Mouse (Mus musculus) C2C12 (cell line): ENCODE measurements at regions not wholly inside any gene's neighbourhood (a gene's known extent, or its start where the extent isn't known, plus 50 kb on each side); places are given as distances from the start of the nearest gene placed in this dataset.
A peak's percentile ranks its signal among the peaks of the same experiment; 100 is the strongest.
"Not testable (repeated sequence)": the region's sequence is repeated elsewhere in the genome, so short reads cannot be mapped to it uniquely, and the experiment has no call there.

Experiments
- H3K27me3 ChIP-seq: one replicate; pipeline ENCODE4 v1.6.1; 2011; ENCODE audit not compliant: control insufficient read depth, insufficient read depth, insufficient read length
- H3K36me3 ChIP-seq: one replicate; pipeline ENCODE4 v1.6.1; 2011; ENCODE audit not compliant: control insufficient read depth, insufficient read depth
- H3K4me3 ChIP-seq: one replicate; pipeline ENCODE4 v1.5.1; 2011; ENCODE audit warnings: mild to moderate bottlenecking, control low read depth; ENCODE audit not compliant: poor library complexity, insufficient read depth, severe bottlenecking
- H3K79me2 ChIP-seq: one replicate; pipeline ENCODE4 v1.6.1; 2011; ENCODE audit not compliant: control insufficient read depth, insufficient read depth
- H3K79me3 ChIP-seq: one replicate; pipeline ENCODE4 v1.6.1; 2011; ENCODE audit warnings: low read depth, control low read depth
- H3ac ChIP-seq: one replicate; pipeline ENCODE3; 2011; ENCODE audit warnings: low read depth; ENCODE audit not compliant: control insufficient read depth, insufficient read length
- CEBPB ChIP-seq: IDR thresholded peaks from one replicate; pipeline ENCODE4 v1.6.1; 2011; ENCODE audit warnings: low read depth, mild to moderate bottlenecking, control low read depth, moderate library complexity
- CTCF ChIP-seq: IDR thresholded peaks from one replicate; pipeline ENCODE4 v1.5.1; 2011; ENCODE audit not compliant: control insufficient read depth, insufficient read depth, insufficient read length
- FOSL1 ChIP-seq: IDR thresholded peaks from one replicate; pipeline ENCODE4 v1.8.0; 2011; ENCODE audit warnings: mild to moderate bottlenecking, low read length; ENCODE audit not compliant: poor library complexity, insufficient read depth, severe bottlenecking
- MAX ChIP-seq: IDR thresholded peaks from one replicate; pipeline ENCODE4 v1.6.1; 2011; ENCODE audit warnings: mild to moderate bottlenecking, control low read depth
- MYOD1 ChIP-seq: IDR thresholded peaks from one replicate; pipeline ENCODE4 v1.6.1; 2011; ENCODE audit warnings: low read depth; ENCODE audit not compliant: control insufficient read depth, insufficient read length
- MYOG ChIP-seq: IDR thresholded peaks from one replicate; pipeline ENCODE4 v1.6.1; 2011; ENCODE audit not compliant: control insufficient read depth, insufficient read length; ENCODE audit errors: extremely low read depth
- USF1 ChIP-seq: IDR thresholded peaks from one replicate; pipeline ENCODE4 v1.6.1; 2011; ENCODE audit warnings: low read depth, mild to moderate bottlenecking, control low read depth, moderate library complexity

DNA sequence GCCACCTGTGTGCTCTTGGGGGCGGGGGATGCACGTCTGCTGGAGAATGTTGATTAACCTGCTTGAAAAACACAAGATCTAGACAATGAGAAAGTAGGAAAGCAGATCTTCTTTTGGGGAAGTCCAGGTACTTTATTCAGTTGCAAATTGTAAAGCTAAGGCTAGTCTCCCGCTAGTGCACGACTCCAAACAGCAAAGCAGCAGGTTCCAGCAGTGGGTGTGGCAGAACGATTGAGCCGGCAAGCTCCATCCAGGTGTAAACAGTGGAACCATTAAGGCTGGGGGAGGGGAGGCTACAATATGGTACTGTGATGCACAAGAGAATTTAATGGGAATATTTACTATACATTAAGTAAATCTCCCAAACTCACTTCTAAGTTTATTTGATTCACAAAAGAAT, 448.6 kb upstream of the Cobl start:
- H3K4me3 ChIP-seq, H3K79me2 ChIP-seq, H3ac ChIP-seq, H3K79me3 ChIP-seq, H3K36me3 ChIP-seq, H3K27me3 ChIP-seq: not testable (repeated sequence)

DNA sequence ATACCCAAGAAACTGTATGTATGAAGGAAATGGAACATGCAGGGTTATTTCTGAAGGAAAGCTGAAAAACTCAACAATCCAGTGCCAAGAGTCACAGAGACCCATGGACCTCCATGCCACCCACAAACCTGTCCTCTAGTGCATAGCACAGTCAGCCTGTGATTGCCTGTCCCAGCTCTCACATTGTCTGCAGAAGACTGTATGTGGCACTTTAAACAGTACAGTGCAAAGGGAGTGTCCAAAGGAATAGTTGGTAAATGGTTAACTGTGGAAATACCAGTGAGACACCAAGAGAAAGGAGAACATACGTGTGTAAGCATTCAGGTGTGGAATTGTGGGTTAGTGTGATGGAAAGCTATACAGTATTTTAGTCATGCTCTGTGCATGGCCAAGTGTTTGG, 409.0 kb upstream of the Cobl start:
- no peaks in the 10 kb centered on the region for H3K79me3 ChIP-seq
- TF ChIP-seq MYOD1 (no peak), FOSL1 (no peak), USF1 (no peak), CTCF (no peak), CEBPB (no peak), MYOG (no peak)

DNA sequence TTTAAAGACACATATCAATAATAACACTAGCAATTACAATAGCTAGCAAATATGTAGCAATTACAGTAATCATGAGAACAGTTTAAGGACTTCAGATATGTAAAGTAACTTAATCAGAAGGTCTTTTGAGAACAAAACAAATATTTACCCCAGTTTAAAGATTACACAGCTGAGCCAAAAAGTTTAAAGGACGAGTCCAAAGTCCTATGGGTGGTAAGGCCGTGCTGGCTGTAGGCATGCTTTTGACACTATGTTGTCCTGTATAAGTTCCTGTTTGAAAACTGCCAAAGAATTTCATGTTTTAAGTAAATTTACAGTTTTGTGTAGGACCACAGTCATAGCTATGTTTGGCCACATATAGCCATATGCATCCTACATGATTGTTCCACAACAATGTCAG, 408.0 kb upstream of the Cobl start:
- TF ChIP-seq CTCF: no peak
- no peaks in the 10 kb centered on the region for H3K27me3 ChIP-seq
- no peak overlapping the region for H3K4me3 ChIP-seq
- no peaks in the 10 kb centered on the region for H3K79me3 ChIP-seq
- H3K79me2 ChIP-seq: no peaks in the 10 kb centered on the region
- H3ac ChIP-seq: no peak overlapping the region
- no peaks in the 10 kb centered on the region for H3K36me3 ChIP-seq

More for the DNA sequence above, 409.0 kb upstream of the Cobl start:
- Histone ChIP-seq H3K79me2 (no peaks in the 10 kb centered on the region), H3K36me3 (no peaks in the 10 kb centered on the region), H3ac (no peak overlapping the region), H3K27me3 (no peaks in the 10 kb centered on the region), H3K4me3 (no peak overlapping the region)

GRCm38 (mm10) chr11:12872399-12872798, 407.6 kb upstream of the Cobl start:
- no peaks in the 10 kb centered on the region for H3K36me3 ChIP-seq
- no peaks in the 10 kb centered on the region for H3K27me3 ChIP-seq
- H3K79me2 ChIP-seq: no peaks in the 10 kb centered on the region
- H3K79me3 ChIP-seq: no peaks in the 10 kb centered on the region
- TF ChIP-seq MAX: no peak
- TF ChIP-seq CEBPB: peak; percentile 68
- TF ChIP-seq CTCF: no peak
- no peak for TF ChIP-seq MYOG
- no peak for TF ChIP-seq MYOD1
- no peak for TF ChIP-seq FOSL1
- TF ChIP-seq USF1: no peak
- no peak overlapping the region for H3K4me3 ChIP-seq
- H3ac ChIP-seq: no peak overlapping the region

- Histone ChIP-seq H3ac (no peak overlapping the region), H3K4me3 (no peak overlapping the region), H3K79me2 (no peaks in the 10 kb centered on the region), H3K36me3 (no peaks in the 10 kb centered on the region), H3K27me3 (no peaks in the 10 kb centered on the region), H3K79me3 (no peaks in the 10 kb centered on the region)
- TF ChIP-seq CEBPB: peak; percentile 91
- no peak for TF ChIP-seq CTCF
- no peak for TF ChIP-seq MYOD1
- peak; percentile 76 for TF ChIP-seq FOSL1
- no peak for TF ChIP-seq MYOG
- no peak for TF ChIP-seq MAX
- no peak for TF ChIP-seq USF1
Measured at GRCm38 (mm10) chr11:12867541-12867940, 402.8 kb upstream of the Cobl start.

DNA sequence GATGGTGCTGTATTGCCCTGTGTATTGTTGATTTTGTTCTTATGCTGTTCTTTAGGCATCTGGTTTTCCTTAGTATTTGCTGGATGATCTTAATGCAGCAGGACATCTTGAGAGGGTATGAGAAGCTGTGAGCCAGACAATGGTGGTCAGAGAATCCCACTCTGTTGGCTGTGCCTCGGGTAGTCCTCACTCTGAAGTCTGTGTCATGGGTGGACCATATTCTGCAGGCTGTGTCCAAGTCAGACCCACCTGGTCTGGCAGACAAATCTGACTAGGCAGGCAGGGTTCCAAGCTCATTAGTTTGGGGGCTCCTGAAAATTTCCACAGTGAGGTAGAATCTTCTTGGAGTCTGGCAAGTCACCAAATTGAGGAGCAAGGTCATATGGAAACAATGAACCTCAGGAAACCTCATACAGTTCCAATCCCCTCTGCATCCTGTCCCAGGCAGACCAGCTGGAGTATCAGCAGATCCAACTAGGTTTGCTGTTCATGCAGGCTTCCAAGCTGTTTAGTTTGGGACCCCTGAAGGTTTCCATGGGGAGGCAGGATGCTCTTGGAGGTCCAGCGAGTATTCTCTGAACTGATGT, 400.4 kb upstream of the Cobl start:
- no peak overlapping the region for H3ac ChIP-seq
- no peak overlapping the region for H3K4me3 ChIP-seq
- H3K79me2 ChIP-seq: no peaks in the 10 kb centered on the region
- TF ChIP-seq MYOD1: no peak
- no peak for TF ChIP-seq MYOG
- TF ChIP-seq FOSL1: no peak
- TF ChIP-seq USF1: no peak
- no peak for TF ChIP-seq MAX
- no peak for TF ChIP-seq CEBPB
- TF ChIP-seq CTCF: no peak
- H3K79me3 ChIP-seq: no peaks in the 10 kb centered on the region
- no peaks in the 10 kb centered on the region for H3K27me3 ChIP-seq
- H3K36me3 ChIP-seq: no peaks in the 10 kb centered on the region

DNA sequence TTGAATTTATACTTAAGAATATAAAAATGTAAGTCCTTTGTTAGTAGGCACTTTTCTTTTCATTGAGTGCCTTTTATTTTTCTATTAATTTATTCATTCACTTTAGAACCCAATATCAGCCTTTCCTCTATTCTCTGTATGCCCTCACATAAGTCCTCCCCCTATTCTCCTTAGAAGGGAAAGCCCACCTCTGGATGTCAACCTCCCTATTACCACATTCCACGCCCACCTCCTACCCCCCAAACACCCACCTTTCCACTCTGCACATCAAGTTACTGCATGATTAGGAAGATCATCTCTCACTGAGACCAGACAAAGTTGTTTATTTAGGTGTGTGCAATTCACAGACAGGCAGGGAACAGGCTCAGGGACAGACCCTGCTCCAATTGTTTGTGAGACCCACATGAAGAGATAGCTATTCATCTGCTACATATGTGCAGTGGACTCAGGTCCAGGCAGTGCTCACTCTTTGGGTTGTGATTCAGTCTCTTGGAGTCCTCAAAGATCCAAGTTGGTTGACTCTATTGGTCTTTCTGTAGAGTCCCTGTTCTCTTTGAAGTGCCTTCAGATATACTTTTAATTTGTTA, 394.7 kb upstream of the Cobl start:
- H3K27me3 ChIP-seq: no peaks in the 10 kb centered on the region
- no peaks in the 10 kb centered on the region for H3K36me3 ChIP-seq
- no peak overlapping the region for H3K4me3 ChIP-seq
- H3K79me3 ChIP-seq: no peaks in the 10 kb centered on the region
- TF ChIP-seq MYOD1 (no peak), USF1 (no peak), CTCF (no peak), CEBPB (no peak), MYOG (no peak), FOSL1 (no peak), MAX (no peak)
- no peaks in the 10 kb centered on the region for H3K79me2 ChIP-seq
- no peak overlapping the region for H3ac ChIP-seq
